Mouse (Mus musculus): ENCODE results near the gene Enho. TPM values are rescaled to one million over a fixed set of nuclear protein-coding genes. Genes with fewer than 3 reads are reported as not detected.

The Enho gene
- total RNA-seq, 1 experiment, result 5.8 TPM

DNA sequence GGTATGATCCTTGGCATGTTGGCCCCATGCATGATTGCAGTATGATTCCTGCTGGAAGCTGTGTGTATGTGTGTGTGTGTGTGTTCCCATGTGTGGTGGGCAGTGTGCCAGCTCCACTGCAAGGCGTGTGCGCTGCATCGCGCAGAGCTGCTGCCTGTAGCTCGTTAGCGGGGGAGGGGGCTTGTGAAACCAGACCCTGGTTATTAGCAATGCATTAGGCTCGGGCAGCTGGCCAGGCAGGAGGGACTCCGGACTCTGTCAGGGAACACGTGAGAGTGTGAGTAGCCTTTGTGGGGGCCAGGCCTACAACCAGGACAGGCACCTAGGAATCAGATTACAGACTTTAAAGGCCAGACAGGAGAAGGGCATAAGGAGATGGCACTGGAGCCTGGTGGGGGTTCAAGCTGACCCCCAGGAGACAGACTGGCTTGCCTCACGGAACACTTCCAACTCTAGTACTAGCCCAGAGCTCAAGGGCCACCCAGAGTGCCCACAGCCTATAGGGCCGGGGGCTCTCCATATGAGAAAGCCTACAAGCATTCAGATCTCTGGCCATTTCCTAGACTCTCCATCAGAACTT, 20.8 kb upstream of the Enho start:
- H3K4me3 ChIP-seq (ENCODE audit: insufficient read depth in 1 of 2, low read depth in 1 of 2, low read length in 2 of 2, poor library complexity in 1 of 2, severe bottlenecking in 1 of 2), result no peak overlapping the region
- no peak overlapping the region for H3K27ac ChIP-seq (ENCODE audit: insufficient read depth, low read depth, low read length, poor library complexity, severe bottlenecking)
- peaks cover 5 to 45% of the 10 kb centered on the region in 2 experiments; a peak in 3 of 4 replicates for H3K4me1 ChIP-seq (ENCODE audit: control insufficient read depth in 2 of 2, insufficient read depth in 2 of 2, low read length in 2 of 2, poor library complexity in 1 of 2)
- in situ Hi-C loops (cut with MboI; ENCODE audit: low sequenced_read_pairs in 2 of 2, unreplicated experiment in 2 of 2), result no loop called here
- no peak overlapping the region for H3K9ac ChIP-seq (ENCODE audit: insufficient read depth, low read depth, low read length, poor library complexity, severe bottlenecking)
- no peak for DNase-seq (ENCODE audit: low read depth, low spot score)
- H3K9me3 ChIP-seq (ENCODE audit: control insufficient read depth, insufficient read depth, low read depth, low read length), result no peaks in the 10 kb centered on the region
- no peak for TF ChIP-seq ZC3H11A (IDR thresholded peaks at IDR 0.05; ENCODE audit: borderline replicate concordance, low read depth, low read length)
- no peak for TF ChIP-seq ZNF384 (IDR thresholded peaks at IDR 0.05; ENCODE audit: low read depth, low read length)
- TF ChIP-seq CHD2 (IDR thresholded peaks at IDR 0.05; ENCODE audit: low read depth, low read length), result no peak
- no peak for TF ChIP-seq MAFK (IDR thresholded peaks at IDR 0.05; ENCODE audit: insufficient read depth, low read depth, low read length)
- no peak for TF ChIP-seq HCFC1 (IDR thresholded peaks at IDR 0.05; ENCODE audit: borderline replicate concordance, insufficient read depth, low read length)
- H3K36me3 ChIP-seq (ENCODE audit: control insufficient read depth, insufficient read depth, low read length, poor library complexity, severe bottlenecking), result no peaks in the 10 kb centered on the region; the same call in none of the 2 replicates

GRCm38 (mm10) chr4:41659556-41659955, 19.4 kb upstream of the Enho start:
- Histone ChIP-seq H3K4me1 (ENCODE audit: control insufficient read depth in 2 of 2, insufficient read depth in 2 of 2, low read length in 2 of 2, poor library complexity in 1 of 2) (peaks cover 2 to 33% of the 10 kb centered on the region in 2 experiments; a peak in 3 of 4 replicates), H3K9me3 (ENCODE audit: control insufficient read depth, insufficient read depth, low read depth, low read length) (no peaks in the 10 kb centered on the region), H3K9ac (ENCODE audit: insufficient read depth, low read depth, low read length, poor library complexity, severe bottlenecking) (no peak overlapping the region), H3K27ac (ENCODE audit: insufficient read depth, low read depth, low read length, poor library complexity, severe bottlenecking) (no peak overlapping the region), H3K4me3 (ENCODE audit: insufficient read depth in 1 of 2, low read depth in 1 of 2, low read length in 2 of 2, poor library complexity in 1 of 2, severe bottlenecking in 1 of 2) (no peak overlapping the region), H3K36me3 (ENCODE audit: control insufficient read depth, insufficient read depth, low read length, poor library complexity, severe bottlenecking) (no peaks in the 10 kb centered on the region; the same call in none of the 2 replicates)
- no peak for DNase-seq (ENCODE audit: low read depth, low spot score)
- TF ChIP-seq ZC3H11A (IDR thresholded peaks at IDR 0.05; ENCODE audit: borderline replicate concordance, low read depth, low read length), result no peak
- TF ChIP-seq HCFC1 (IDR thresholded peaks at IDR 0.05; ENCODE audit: borderline replicate concordance, insufficient read depth, low read length), result no peak
- TF ChIP-seq ZNF384 (IDR thresholded peaks at IDR 0.05; ENCODE audit: low read depth, low read length), result no peak
- no peak for TF ChIP-seq MAFK (IDR thresholded peaks at IDR 0.05; ENCODE audit: insufficient read depth, low read depth, low read length)
- no peak for TF ChIP-seq CHD2 (IDR thresholded peaks at IDR 0.05; ENCODE audit: low read depth, low read length)
- in situ Hi-C loops (cut with MboI; ENCODE audit: low sequenced_read_pairs in 2 of 2, unreplicated experiment in 2 of 2), result no loop called here

DNA sequence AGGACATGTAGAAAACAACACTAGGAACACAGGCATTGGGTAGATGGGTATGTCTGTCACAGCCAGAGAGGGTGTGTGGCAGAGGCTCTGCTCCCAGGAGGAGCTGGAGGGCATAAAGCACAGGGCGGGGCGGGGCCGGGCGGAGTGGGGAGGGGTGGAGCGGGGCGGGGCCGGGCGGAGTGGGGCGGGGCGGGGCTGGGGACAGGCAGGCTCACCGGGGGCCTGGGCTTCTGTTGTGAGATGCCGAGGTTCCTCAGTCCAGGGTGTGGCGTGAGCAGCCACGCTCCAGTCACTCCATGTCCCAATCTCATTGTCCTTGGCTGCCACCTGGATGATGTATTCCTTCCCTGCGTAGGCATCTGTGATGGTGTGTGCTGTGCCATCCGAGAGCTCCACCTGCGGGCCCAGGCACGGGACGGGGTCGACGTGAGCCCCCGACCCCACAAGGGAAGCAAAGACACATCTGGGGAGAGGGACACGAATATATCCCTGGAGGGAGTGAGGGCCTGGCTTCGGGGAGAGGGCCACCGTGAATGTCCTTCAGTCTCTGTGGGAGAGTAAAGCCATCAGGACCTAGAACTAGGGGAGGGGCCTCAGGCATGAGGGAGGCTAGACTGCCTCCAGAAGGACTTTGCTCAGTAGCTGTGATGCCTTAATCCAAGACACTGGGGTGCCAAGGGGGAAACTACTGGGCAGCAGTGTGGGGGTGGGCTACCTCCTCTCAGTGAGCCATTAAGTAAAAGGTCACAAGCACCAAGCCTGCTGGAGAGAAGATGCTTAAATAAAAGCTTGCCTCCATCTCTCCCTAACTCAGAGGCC, 18.7 kb upstream of the Enho start:
- DNase-seq (ENCODE audit: low read depth, low spot score), result no peak
- in situ Hi-C loops (cut with MboI; ENCODE audit: low sequenced_read_pairs in 2 of 2, unreplicated experiment in 2 of 2), result no loop called here
- Histone ChIP-seq H3K9ac (ENCODE audit: insufficient read depth, low read depth, low read length, poor library complexity, severe bottlenecking) (no peak overlapping the region), H3K9me3 (ENCODE audit: control insufficient read depth, insufficient read depth, low read depth, low read length) (no peaks in the 10 kb centered on the region), H3K27ac (ENCODE audit: insufficient read depth, low read depth, low read length, poor library complexity, severe bottlenecking) (no peak overlapping the region), H3K4me1 (ENCODE audit: control insufficient read depth in 2 of 2, insufficient read depth in 2 of 2, low read length in 2 of 2, poor library complexity in 1 of 2) (peaks cover 2 to 28% of the 10 kb centered on the region in 2 experiments; a peak in 2 of 4 replicates), H3K36me3 (ENCODE audit: control insufficient read depth, insufficient read depth, low read length, poor library complexity, severe bottlenecking) (no peaks in the 10 kb centered on the region; the same call in none of the 2 replicates), H3K4me3 (ENCODE audit: insufficient read depth in 1 of 2, low read depth in 1 of 2, low read length in 2 of 2, poor library complexity in 1 of 2, severe bottlenecking in 1 of 2) (0 out of 4 replicates have a peak overlapping the region, but pooled peaks of 1 of the 2 experiments have one; percentile 5)
- TF ChIP-seq HCFC1 (IDR thresholded peaks at IDR 0.05; ENCODE audit: borderline replicate concordance, insufficient read depth, low read length) (no peak), CHD2 (IDR thresholded peaks at IDR 0.05; ENCODE audit: low read depth, low read length) (no peak), MAFK (IDR thresholded peaks at IDR 0.05; ENCODE audit: insufficient read depth, low read depth, low read length) (no peak), ZC3H11A (IDR thresholded peaks at IDR 0.05; ENCODE audit: borderline replicate concordance, low read depth, low read length) (no peak), ZNF384 (IDR thresholded peaks at IDR 0.05; ENCODE audit: low read depth, low read length) (no peak)

GRCm38 (mm10) chr4:41655525-41655924, 15.4 kb upstream of the Enho start:
- DNase-seq (ENCODE audit: low read depth, low spot score), result no peak
- TF ChIP-seq CHD2 (IDR thresholded peaks at IDR 0.05; ENCODE audit: low read depth, low read length) (no peak), ZC3H11A (IDR thresholded peaks at IDR 0.05; ENCODE audit: borderline replicate concordance, low read depth, low read length) (no peak), HCFC1 (IDR thresholded peaks at IDR 0.05; ENCODE audit: borderline replicate concordance, insufficient read depth, low read length) (no peak), ZNF384 (IDR thresholded peaks at IDR 0.05; ENCODE audit: low read depth, low read length) (no peak), MAFK (IDR thresholded peaks at IDR 0.05; ENCODE audit: insufficient read depth, low read depth, low read length) (no peak)
- Histone ChIP-seq H3K4me1 (ENCODE audit: control insufficient read depth in 2 of 2, insufficient read depth in 2 of 2, low read length in 2 of 2, poor library complexity in 1 of 2) (peaks cover 2 to 19% of the 10 kb centered on the region in 2 experiments; a peak in 1 of 4 replicates), H3K36me3 (ENCODE audit: control insufficient read depth, insufficient read depth, low read length, poor library complexity, severe bottlenecking) (no peaks in the 10 kb centered on the region; the same call in 1 of the 2 replicates), H3K4me3 (ENCODE audit: insufficient read depth in 1 of 2, low read depth in 1 of 2, low read length in 2 of 2, poor library complexity in 1 of 2, severe bottlenecking in 1 of 2) (no peak overlapping the region), H3K27ac (ENCODE audit: insufficient read depth, low read depth, low read length, poor library complexity, severe bottlenecking) (no peak overlapping the region), H3K9ac (ENCODE audit: insufficient read depth, low read depth, low read length, poor library complexity, severe bottlenecking) (no peak overlapping the region), H3K9me3 (ENCODE audit: control insufficient read depth, insufficient read depth, low read depth, low read length) (no peaks in the 10 kb centered on the region)
- in situ Hi-C loops (cut with MboI; ENCODE audit: low sequenced_read_pairs in 2 of 2, unreplicated experiment in 2 of 2), result no loop called here
